Mouse (Mus musculus) cerebellum, postnatal 25 days (tissue): ENCODE measurements around the gene 4931400O07Rik.

Experiments used
- DNase-seq, 2 experiments: peaks; one replicate each; pipeline ENCODE4 v3.0.0; 2021; ENCODE audit warnings: mixed read lengths in 2 of 2

Gene 4931400O07Rik

DNA sequence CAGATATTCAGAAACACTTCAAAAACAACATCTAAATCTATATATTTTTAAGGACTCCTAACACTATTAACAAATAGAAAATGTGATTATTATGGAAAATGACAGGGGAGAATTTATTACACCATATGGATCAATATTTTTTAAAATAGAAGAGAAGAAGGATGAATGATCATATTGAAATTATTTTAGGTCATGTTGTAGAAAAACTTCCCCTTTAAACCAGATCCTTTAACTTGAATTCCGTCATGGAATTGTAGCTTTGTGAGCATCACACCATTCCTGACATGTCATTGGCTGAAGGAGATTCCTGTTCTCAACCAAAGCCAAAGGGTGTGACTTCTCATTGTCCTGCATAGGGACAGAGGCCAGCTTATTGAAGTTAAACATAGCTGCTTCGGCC lies at the start of gene 4931400O07Rik:
Gene 4931400O07Rik, plus strand, starts transcription at position 301 of the 400 bp plus-strand sequence.
- no peak for DNase-seq
